Mouse (Mus musculus): ENCODE data around the gene Rabgap1.

DNA sequence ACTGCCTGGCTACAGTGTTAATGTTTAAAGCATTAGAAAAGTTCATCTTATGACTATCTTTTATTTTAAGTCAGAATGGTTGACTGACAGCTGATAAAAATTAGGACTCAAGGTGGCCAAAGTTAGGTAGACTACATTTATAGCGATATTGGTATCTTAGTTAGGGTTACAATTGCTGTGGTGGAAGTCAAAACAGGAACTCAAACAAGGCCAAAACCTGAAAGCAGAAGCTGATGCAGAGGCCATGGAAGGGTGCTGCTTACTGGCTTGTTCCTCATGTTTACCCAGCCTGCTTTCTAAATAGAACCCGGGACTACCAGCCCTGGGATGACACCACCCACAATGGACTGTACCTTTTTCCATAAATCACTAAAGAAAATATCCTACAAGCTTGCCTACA lies 41.1 kb downstream of the Rabgap1 start:
- TF ChIP-seq CTCF (IDR thresholded peaks at IDR 0.05; ENCODE audit: control insufficient read depth, insufficient read depth, insufficient replicate concordance, low read depth, low read length) (no peak), POLR2A (IDR thresholded peaks at IDR 0.05; ENCODE audit: control insufficient read depth, low read depth, low read length) (no peak)

All from testis, adult 2 months (tissue).